In the genomic region with DNA sequence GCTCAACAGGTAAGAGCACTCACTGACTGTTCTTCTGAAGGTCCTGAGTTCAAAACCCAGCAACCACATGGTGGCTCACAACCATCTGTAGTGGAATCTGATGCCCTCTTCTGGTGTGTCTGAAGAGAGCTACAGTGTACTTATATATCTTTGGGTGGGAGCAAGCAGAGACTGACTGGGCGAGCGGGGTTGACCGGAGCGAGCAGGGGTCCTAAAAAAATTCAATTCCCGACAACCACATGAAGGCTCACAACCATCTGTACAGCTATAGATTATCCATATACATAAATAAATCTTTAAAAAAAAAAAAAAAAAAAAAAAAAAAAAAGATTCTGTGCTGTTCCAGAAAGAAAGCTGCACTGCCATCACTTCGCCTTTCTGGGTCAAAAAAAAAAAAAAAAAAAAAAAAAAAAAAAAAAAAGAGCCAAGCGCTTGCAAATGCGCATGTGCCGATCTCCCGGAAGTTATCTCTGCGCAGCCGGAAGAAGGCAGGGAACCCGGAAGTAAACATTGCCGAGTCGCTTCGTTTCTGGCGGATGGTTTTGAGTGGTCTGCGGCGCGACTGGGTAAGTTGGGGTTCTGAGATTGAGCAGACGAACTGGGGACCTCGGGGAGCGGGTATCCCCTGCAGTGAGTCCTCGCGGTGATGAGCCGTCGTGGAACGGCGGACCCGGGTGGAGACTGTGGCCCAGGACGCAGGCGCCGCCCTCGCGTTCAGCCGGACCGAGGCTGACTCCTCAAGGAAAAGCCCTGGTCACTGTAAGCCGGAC, we compare ENCODE assay signal across 8 mouse cellular contexts. TPM values are rescaled to one million over a fixed set of nuclear protein-coding genes. Genes with fewer than 3 reads are reported as not detected.
DNase-seq lines count a peak whose midpoint lies in the region; ATAC-seq and TF ChIP-seq lines count a peak whose summit lies in the region.

A gene (plus strand): TSS at position 491 of the 770 bp plus-strand sequence.

- peak within 1 kb of the TSS; percentile 77 for H3K27ac ChIP-seq in hindbrain, postnatal 0 days

- WGBS in hindbrain, postnatal 0 days: 7% methylated on average over 38 of the region's 38 CpGs

- DNase-seq in adrenal gland, adult 18-20 months (ENCODE audit: low spot score in 2 of 2): peak; percentile 58 to 65
- DNase-seq in gastrocnemius, adult 8-10 months (ENCODE audit: low spot score in 2 of 2): peak; percentile 21 to 46
- peak; percentile 93 for DNase-seq in hindbrain, postnatal 0 days (ENCODE audit: low spot score)
- peak; percentile 70 to 76 for DNase-seq in left cerebral cortex, postnatal 14 days (ENCODE audit: low spot score in 2 of 2)
- peak; percentile 77 for DNase-seq in right cerebral cortex, postnatal 25 days
- peak; percentile 80 for DNase-seq in yolk sac, embryonic 10.5 days (ENCODE audit: low spot score)

- no peaks in the 10 kb centered on the region for H3K27me3 ChIP-seq in hindbrain, postnatal 0 days (ENCODE audit: insufficient read depth, low read length)

- H3K4me3 ChIP-seq in hindbrain, postnatal 0 days (ENCODE audit: low read length): peak within 1 kb of the TSS; percentile 85

- intact Hi-C loops in left cerebral cortex, postnatal 14 days (cut with DNase I): no loop called here

- H3K4me2 ChIP-seq in hindbrain, postnatal 0 days (ENCODE audit: low read depth, low read length): peak within 1 kb of the TSS; percentile 85

- peak; percentile 94 for ATAC-seq in common myeloid progenitor, adult 5-6 weeks (replicated peaks; ENCODE audit: low read depth, poor library complexity, severe bottlenecking)
- ATAC-seq in hindbrain, postnatal 0 days: peak; percentile 93
- peak; percentile 90 for ATAC-seq in megakaryocyte-erythroid progenitor cell, adult 5-6 weeks (replicated peaks; ENCODE audit: low FRiP score, low TSS enrichment, poor library complexity, severe bottlenecking)

- H3K9ac ChIP-seq in hindbrain, postnatal 0 days (replicated peaks; ENCODE audit: low read length): peak within 1 kb of the TSS; percentile 76

- no peaks in the 10 kb centered on the region for H3K9me3 ChIP-seq in hindbrain, postnatal 0 days (ENCODE audit: low read length)

- peaks cover 8% of the 10 kb centered on the region; the same call in 1 of the 2 replicates for H3K36me3 ChIP-seq in hindbrain, postnatal 0 days (ENCODE audit: insufficient read depth, low read length)

- H3K4me1 ChIP-seq in hindbrain, postnatal 0 days (ENCODE audit: insufficient read depth, low read length): peaks cover 7% of the 10 kb centered on the region; the same call in 1 of the 2 replicates

- TF ChIP-seq CTCF in hindbrain, postnatal 0 days (IDR thresholded peaks at IDR 0.05; ENCODE audit: low read depth): peak; percentile 17; the same call in 1 of the 2 replicates

RNA-seq across cellular contexts. Expression of the gene that starts here (rescaled TPM):
- 10 to 100 TPM; 38.6 to 41.8 TPM for total RNA-seq in adrenal gland, adult 18-20 months (2021)
- 86.7 and 97.6 TPM in 2 replicates for total RNA-seq in common myeloid progenitor, adult 5-6 weeks (2017)
- 10 to 100 TPM; 29.9 to 33.9 (median 32.3) TPM for total RNA-seq in gastrocnemius, adult 8-10 months (2022)
- total RNA-seq in hindbrain, postnatal 0 days (2014; rRNA removed): 15.9 and 31.5 TPM in 2 replicates
- polyA plus RNA-seq in hindbrain, postnatal 0 days (2015; fragmentation: Nextera tagmentation; extraction: Ambion mirVana): 54.9 and 55.5 TPM in 2 replicates
- 10 to 100 TPM; 43.7 to 48.9 TPM for total RNA-seq in left cerebral cortex, postnatal 14 days (2021)
- total RNA-seq in megakaryocyte-erythroid progenitor cell, adult 5-6 weeks (2014; fragmentation: Nextera tagmentation): 16.9 and 28.6 TPM in 2 replicates
- total RNA-seq in megakaryocyte-erythroid progenitor cell, adult 5-6 weeks (2017): 72.0 and 83.0 TPM in 2 replicates

Comparison
In these comparisons a context has a peak if more than half of its experiments do, and no peak if none do; other contexts are left out.
1. Peak in every context shown above with its lines: DNase-seq, ATAC-seq, H3K4me3 ChIP-seq and H3K27ac ChIP-seq.
2. DNase-seq: peak in every context shown above with its lines; median percentile 93 in hindbrain, postnatal 0 days; 80 in yolk sac, embryonic 10.5 days; 77 in right cerebral cortex, postnatal 25 days; 73 in left cerebral cortex, postnatal 14 days; 62 in adrenal gland, adult 18-20 months; 34 in gastrocnemius, adult 8-10 months.